Mouse (Mus musculus) liver, embryonic 14 days (tissue): Measurements from ENCODE around the gene Ypel5. TPM values are rescaled to one million over a fixed set of nuclear protein-coding genes. Genes with fewer than 3 reads are reported as not detected.

ENCODE experiments used
- polyA plus RNA-seq: library from polyadenylated mRNA; depleted of rRNA; stranded (reverse); fragments of >200 nt; gene quantifications from 2 replicates; pipeline ENCODE4 v1.2.3, GENCODE M21; 2012; rRNA removed

The Ypel5 gene
- polyA plus RNA-seq: 28.3 and 34.5 TPM in 2 replicates

DNA sequence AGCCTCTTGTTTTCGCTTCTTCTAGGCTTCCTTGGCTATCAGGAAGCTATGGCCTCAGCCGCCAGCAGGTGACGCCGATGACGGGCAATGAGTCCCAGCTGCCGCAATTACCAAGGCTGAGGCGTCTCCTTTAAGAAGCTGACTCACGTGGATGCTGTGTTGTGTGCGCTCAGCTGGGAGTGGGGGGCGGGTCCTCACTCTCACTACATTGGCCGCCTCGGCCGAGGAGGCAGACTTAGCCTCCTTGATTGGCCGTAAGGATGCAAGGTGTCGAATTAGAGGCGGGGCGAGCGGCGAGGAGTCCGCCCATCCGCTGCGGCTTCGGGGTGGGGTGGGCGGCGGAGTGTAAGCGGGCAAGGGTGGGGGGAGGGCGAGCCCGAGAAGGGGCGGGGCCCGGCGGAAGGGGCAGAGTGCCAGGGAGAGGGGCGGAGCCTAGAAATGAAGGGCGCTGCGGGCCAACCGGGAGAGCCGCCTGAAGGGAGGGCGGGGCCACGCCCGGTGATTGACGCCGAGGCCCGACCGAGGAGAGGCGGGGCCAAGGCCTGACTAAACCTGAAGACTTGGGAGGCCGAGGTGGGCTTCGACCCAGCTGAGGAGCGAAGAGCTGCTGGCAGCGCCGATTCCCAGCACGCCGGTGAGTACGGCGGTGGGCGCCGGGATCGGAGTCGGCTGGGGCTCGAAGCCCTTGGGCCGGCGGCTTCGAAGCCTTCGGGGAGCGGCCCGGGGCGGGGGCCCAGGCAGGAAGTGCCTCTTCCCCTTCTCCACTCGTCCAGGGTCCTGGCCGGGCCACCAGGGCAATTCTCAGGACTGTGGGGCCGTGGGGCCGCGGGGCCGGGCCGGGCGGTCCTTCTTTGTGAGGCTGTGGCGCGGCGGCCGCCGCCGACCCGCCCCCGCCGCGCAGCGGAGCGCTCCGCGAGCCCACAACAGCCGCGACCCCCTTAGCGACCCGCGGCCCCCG, at the start of gene Ypel5:
Ypel5 (plus strand) TSS at position 296 of the 958 bp plus-strand sequence.

Other genes with a start within 250 kb of the Ypel5 start
- gene Alk, start 231.8 kb upstream of the Ypel5 start, polyA plus RNA-seq: 0.01 and 0.03 TPM in 2 replicates
- 5.8 and 6.6 TPM in 2 replicates for gene Lbh, start 81.9 kb downstream of the Ypel5 start, polyA plus RNA-seq